Mouse (Mus musculus) midbrain, embryonic 11.5 days (tissue): ENCODE results near the gene Wdr49. TPM values are rescaled to one million over a fixed set of nuclear protein-coding genes. Genes with fewer than 3 reads are reported as not detected.

ENCODE experiments used
- ATAC-seq: fragments of 200-750 bp; cut with Nextera tagmentation; 2 replicates; pipeline ENCODE4 v1.8.0; 2017; ENCODE audit warnings: moderate TSS enrichment, moderate library complexity; ENCODE audit not compliant: low FRiP score
- DNase-seq: peaks from one replicate; pipeline ENCODE4 v3.0.0; 2015; ENCODE audit warnings: low spot score; ENCODE audit errors: missing footprints
- H3K27ac ChIP-seq: fragments of 300-500 bp; sonication (generic); 2 replicates; pipeline ENCODE4 v1.5.1; 2014; ENCODE audit warnings: low read depth, low read length
- H3K27me3 ChIP-seq: fragments of 300-500 bp; sonication (generic); 2 replicates; pipeline ENCODE4 v1.6.1; 2014; ENCODE audit warnings: mild to moderate bottlenecking, low read length, moderate library complexity, mixed read lengths; ENCODE audit not compliant: control insufficient read depth, insufficient read depth
- H3K36me3 ChIP-seq: fragments of 300-500 bp; sonication (generic); 2 replicates; pipeline ENCODE4 v1.6.1; 2014; ENCODE audit warnings: mild to moderate bottlenecking, low read length, moderate library complexity, mixed read lengths; ENCODE audit not compliant: control insufficient read depth, insufficient read depth
- H3K4me1 ChIP-seq: fragments of 300-500 bp; sonication (generic); 2 replicates; pipeline ENCODE4 v1.6.1; 2014; ENCODE audit warnings: low read length; ENCODE audit not compliant: control insufficient read depth, insufficient read depth
- H3K4me2 ChIP-seq: fragments of 300-500 bp; sonication (generic); 2 replicates; pipeline ENCODE4 v1.6.1; 2014; ENCODE audit warnings: mild to moderate bottlenecking, moderate library complexity
- H3K4me3 ChIP-seq: fragments of 300-500 bp; sonication (generic); 2 replicates; pipeline ENCODE4 v1.5.1; 2014; ENCODE audit warnings: low read depth, low read length
- H3K9ac ChIP-seq: fragments of 300-500 bp; sonication (generic); 2 replicates; pipeline ENCODE4 v1.6.1; 2014; ENCODE audit warnings: low read length
- H3K9me3 ChIP-seq: fragments of 300-500 bp; sonication (generic); 2 replicates; pipeline ENCODE4 v1.6.1; 2016; ENCODE audit warnings: low read length; ENCODE audit not compliant: control insufficient read depth
- WGBS: fragments of 180-500 bp; shearing (Covaris S2); extraction: QIAGEN DNeasy Blood & Tissue Kit; methylation state at CpG from one replicate; pipeline ENCODE4 v1.1.7; 2014; 5-methylcytosine and 5-hydroxymethylcytosine counted together
- polyA plus RNA-seq: library from polyadenylated mRNA; unstranded; fragments of >200 nt; fragmentation: Nextera tagmentation; extraction: Ambion mirVana; gene quantifications from 2 replicates; pipeline ENCODE4 v1.2.1, GENCODE M21; 2014

Gene Wdr49
- polyA plus RNA-seq, 1 experiment from 2014 or later: 0.05 TPM

DNA sequence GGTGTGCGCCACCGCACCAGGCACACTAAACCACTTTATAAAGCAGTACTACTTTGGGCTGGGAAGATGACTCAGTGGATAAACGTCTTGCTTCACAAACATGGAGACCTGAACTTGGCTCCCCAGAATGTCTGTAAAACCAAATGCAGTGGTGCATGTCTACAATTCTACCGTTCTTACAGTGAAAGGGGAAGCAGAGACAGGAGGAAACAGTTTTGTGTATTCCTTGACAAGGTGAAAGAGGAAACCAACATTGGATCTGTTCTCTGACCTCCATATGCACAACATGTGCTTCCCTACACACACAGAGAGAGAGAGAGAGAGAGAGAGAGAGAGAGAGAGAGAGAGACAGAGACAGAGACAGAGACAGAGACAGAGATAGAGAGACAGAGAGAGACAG, 204.5 kb downstream of the Wdr49 start:
- no peaks in the 10 kb centered on the region for H3K27me3 ChIP-seq
- H3K36me3 ChIP-seq: no peaks in the 10 kb centered on the region
- ATAC-seq: no peak
- no peak for DNase-seq
- H3K9me3 ChIP-seq: no peaks in the 10 kb centered on the region
- H3K4me1 ChIP-seq: no peaks in the 10 kb centered on the region
- H3K4me3 ChIP-seq: no peak overlapping the region
- no peak overlapping the region for H3K9ac ChIP-seq
- 85% methylated on average over 4 of the region's 4 CpGs for WGBS
- no peak overlapping the region for H3K27ac ChIP-seq
- no peak overlapping the region for H3K4me2 ChIP-seq

DNA sequence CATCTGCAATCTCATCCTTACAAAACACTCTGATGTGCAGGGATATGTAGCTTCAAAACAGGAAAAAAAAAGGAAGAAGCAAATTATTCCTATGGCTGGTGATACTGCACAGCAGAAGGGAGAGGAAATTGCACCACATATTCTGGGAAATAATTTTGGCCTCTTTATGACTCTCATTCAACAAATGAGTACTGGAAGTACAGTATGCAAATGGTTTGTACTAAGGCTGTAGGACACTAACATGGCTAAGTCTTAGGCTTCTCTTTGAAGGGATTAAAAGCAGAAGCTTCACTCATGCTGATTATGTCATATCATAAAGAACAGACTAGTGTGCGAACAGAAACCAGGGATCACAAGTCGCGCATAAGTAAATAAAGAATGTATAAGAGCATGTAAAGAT, 205.4 kb downstream of the Wdr49 start:
- 78% methylated on average over 3 of the region's 3 CpGs for WGBS
- H3K4me1 ChIP-seq: no peaks in the 10 kb centered on the region
- H3K27ac ChIP-seq: no peak overlapping the region
- ATAC-seq (no peak), DNase-seq (no peak)
- no peaks in the 10 kb centered on the region for H3K27me3 ChIP-seq
- no peaks in the 10 kb centered on the region for H3K9me3 ChIP-seq
- H3K4me3 ChIP-seq: no peak overlapping the region
- no peak overlapping the region for H3K4me2 ChIP-seq
- no peak overlapping the region for H3K9ac ChIP-seq
- no peaks in the 10 kb centered on the region for H3K36me3 ChIP-seq

DNA sequence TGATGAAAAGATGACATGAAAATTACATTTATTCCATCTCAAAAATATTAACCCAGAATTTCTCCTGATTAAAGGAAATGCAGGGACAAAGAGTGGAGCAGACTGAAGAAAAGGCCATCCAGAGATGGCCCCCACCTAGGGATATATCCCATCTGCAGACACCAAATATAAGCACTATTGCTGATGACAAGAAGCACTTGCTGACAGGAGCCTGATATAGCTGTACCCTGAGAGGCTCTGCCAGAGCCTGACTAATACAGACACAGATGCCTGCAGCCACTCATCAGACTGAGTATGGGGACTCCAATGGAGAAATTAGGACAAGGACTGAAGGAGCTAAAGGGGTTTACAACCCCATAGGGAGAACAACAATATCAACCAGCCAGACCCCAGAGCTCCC, 206.8 kb downstream of the Wdr49 start:
- no peak overlapping the region for H3K4me3 ChIP-seq
- no peaks in the 10 kb centered on the region for H3K27me3 ChIP-seq
- ATAC-seq (no peak), DNase-seq (no peak)
- H3K36me3 ChIP-seq: no peaks in the 10 kb centered on the region
- H3K9me3 ChIP-seq: no peaks in the 10 kb centered on the region
- H3K27ac ChIP-seq: no peak overlapping the region
- no peak overlapping the region for H3K9ac ChIP-seq
- H3K4me2 ChIP-seq: no peak overlapping the region
- no peaks in the 10 kb centered on the region for H3K4me1 ChIP-seq

DNA sequence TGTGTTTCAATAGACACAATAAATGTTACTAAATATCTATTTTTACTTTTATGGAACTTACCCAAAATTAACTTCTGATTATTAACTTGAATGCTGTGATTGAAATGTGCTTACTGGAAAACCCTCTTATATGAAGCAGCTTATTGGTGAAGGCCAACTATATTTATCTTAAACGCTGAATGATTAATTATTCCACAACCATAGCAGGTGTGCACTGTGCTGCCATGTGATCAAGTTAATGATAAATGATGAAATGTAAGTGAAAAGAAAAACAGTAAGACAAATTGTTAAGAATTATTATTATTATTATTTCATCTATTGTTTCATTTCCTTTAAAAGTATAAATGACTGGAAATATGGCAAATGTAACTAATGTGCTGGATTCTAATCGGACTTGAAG, 212.0 kb downstream of the Wdr49 start, which contains the start of gene Serpini2:
Serpini2 (minus strand) TSS at position 101 of the 400 bp plus-strand sequence.
- ATAC-seq (no peak), DNase-seq (no peak)
- 86% methylated on average over 2 of the region's 2 CpGs for WGBS
- no peaks in the 10 kb centered on the region for H3K36me3 ChIP-seq
- no peak within 1 kb of the TSS for H3K4me3 ChIP-seq
- no peaks in the 10 kb centered on the region for H3K9me3 ChIP-seq
- no peak within 1 kb of the TSS for H3K4me2 ChIP-seq
- no peaks in the 10 kb centered on the region for H3K4me1 ChIP-seq
- no peak within 1 kb of the TSS for H3K9ac ChIP-seq
- no peaks in the 10 kb centered on the region for H3K27me3 ChIP-seq
- H3K27ac ChIP-seq: no peak within 1 kb of the TSS

DNA sequence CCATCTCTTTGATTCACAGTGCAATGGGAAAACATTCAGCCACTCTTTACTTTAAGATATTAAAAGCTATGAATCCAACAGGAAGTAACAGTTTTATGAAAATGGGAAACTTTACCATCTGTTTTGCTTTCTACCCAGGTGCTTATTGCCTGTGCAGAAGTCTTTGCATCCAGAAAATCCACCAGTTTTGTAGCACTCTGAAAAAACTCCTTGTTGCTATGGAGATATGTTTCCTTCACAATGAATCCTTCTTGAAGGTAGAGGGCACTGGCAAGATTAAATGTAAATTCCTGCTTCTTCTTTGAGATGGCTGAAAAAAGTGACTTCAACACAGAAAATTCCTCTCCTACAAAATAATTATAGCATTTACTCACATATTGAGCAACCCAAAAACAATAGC, 222.6 kb downstream of the Wdr49 start:
- ATAC-seq (no peak), DNase-seq (no peak)
- no peaks in the 10 kb centered on the region for H3K9me3 ChIP-seq
- H3K36me3 ChIP-seq: no peaks in the 10 kb centered on the region
- H3K4me1 ChIP-seq: no peaks in the 10 kb centered on the region
- H3K27me3 ChIP-seq: no peaks in the 10 kb centered on the region
- H3K27ac ChIP-seq: no peak overlapping the region
- H3K4me2 ChIP-seq: no peak overlapping the region
- H3K9ac ChIP-seq: no peak overlapping the region
- no peak overlapping the region for H3K4me3 ChIP-seq

Other genes starting within 250 kb of the Wdr49 start
- gene Serpini2, start 212.1 kb downstream of the Wdr49 start, polyA plus RNA-seq: not detected in 2 replicates
- 95.7 and 101 TPM in 2 replicates for gene Pdcd10, start 74.7 kb upstream of the Wdr49 start, polyA plus RNA-seq
- gene Serpini1, start 75.4 kb upstream of the Wdr49 start, polyA plus RNA-seq: 30.2 and 34.2 TPM in 2 replicates